Mouse (Mus musculus) liver, embryonic 14.5 days (tissue): ENCODE data around the gene E2f2.

Source experiments
- CTCF ChIP-seq: IDR thresholded peaks from 2 replicates; pipeline ENCODE4 v1.5.1; 2016; ENCODE audit warnings: antibody characterized with exemption, low read depth, control low read depth
- EP300 ChIP-seq: IDR thresholded peaks from 2 replicates; pipeline ENCODE4 v1.6.1; 2016; ENCODE audit warnings: antibody characterized with exemption, low read depth

DNA sequence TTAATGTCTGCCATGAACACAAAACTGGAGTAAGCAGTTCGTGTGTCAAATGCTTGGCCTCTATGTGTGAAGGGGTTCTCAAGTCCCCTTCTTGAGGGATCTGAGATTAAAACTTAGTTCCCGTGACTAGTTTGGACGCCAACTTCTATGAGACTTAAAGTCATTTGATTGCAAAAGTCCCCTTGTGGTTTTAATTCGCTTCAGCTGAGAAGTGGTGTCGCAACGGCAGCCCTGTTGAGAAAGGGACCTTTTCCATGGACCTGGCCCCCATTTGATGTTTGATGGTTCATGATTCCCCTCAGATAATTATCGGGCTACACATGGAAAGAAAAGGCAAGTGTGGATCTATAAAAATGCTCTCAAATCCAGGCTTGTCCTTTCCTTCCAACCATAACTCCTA, 7.3 kb downstream of the E2f2 start:
- TF ChIP-seq CTCF: no peak
- TF ChIP-seq EP300: no peak
